In genomic region chr15:79002036-79002435, GRCm38 (mm10) we compare ENCODE assay signal across 12 mouse cellular contexts. TPM values are rescaled to one million over a fixed set of nuclear protein-coding genes. Genes with fewer than 3 reads are reported as not detected.
DNase-seq lines count a peak whose midpoint lies in the region; ATAC-seq and TF ChIP-seq lines count a peak whose summit lies in the region.
"Had no signal": no experiment of that assay in that cellular context is flagged by ENCODE, and none has a peak within 500 bp of the region (broad histone marks: within the 10 kb centered on the region; RNA-seq: fewer than 3 reads in every experiment).

No protein-coding gene starts in this region.

- H3K27me3 ChIP-seq in liver, adult 2 months (ENCODE audit: control insufficient read depth, insufficient read depth, low read length), result no peaks in the 10 kb centered on the region
- no peaks in the 10 kb centered on the region for H3K27me3 ChIP-seq in liver, embryonic 11.5 days (replicated peaks; ENCODE audit: control insufficient read depth, insufficient read depth, low read length)
- H3K27me3 ChIP-seq in cerebellum, adult 2 months (ENCODE audit: control insufficient read depth, insufficient read depth, low read length), result no peaks in the 10 kb centered on the region
- no peaks in the 10 kb centered on the region for H3K27me3 ChIP-seq in kidney, postnatal 0 days (ENCODE audit: insufficient read depth, low read length)
- H3K27me3 ChIP-seq: forebrain, embryonic 13.5 days; midbrain, embryonic 15.5 days had no signal

- H3K9me3 ChIP-seq in liver, embryonic 11.5 days (ENCODE audit: control insufficient read depth, low read length), result no peaks in the 10 kb centered on the region
- no peaks in the 10 kb centered on the region for H3K9me3 ChIP-seq in kidney, postnatal 0 days (replicated peaks; ENCODE audit: low read length)
- H3K9me3 ChIP-seq: forebrain, embryonic 13.5 days; midbrain, embryonic 15.5 days had no signal

- H3K4me2 ChIP-seq in liver, embryonic 11.5 days, result no peak overlapping the region
- H3K4me2 ChIP-seq in kidney, postnatal 0 days (ENCODE audit: low read length), result no peak overlapping the region
- H3K4me2 ChIP-seq: forebrain, embryonic 13.5 days; midbrain, embryonic 15.5 days had no signal

- H3K4me1 ChIP-seq in liver, adult 2 months (ENCODE audit: control insufficient read depth, insufficient read depth, low read length), result no peaks in the 10 kb centered on the region
- H3K4me1 ChIP-seq in liver, embryonic 11.5 days (replicated peaks; ENCODE audit: control insufficient read depth, insufficient read depth, low read length), result no peaks in the 10 kb centered on the region
- peaks cover 34% of the 10 kb centered on the region for H3K4me1 ChIP-seq in cerebellum, adult 2 months (ENCODE audit: control insufficient read depth, insufficient read depth, low read length)
- peaks cover 8% of the 10 kb centered on the region; the same call in 1 of the 2 replicates for H3K4me1 ChIP-seq in kidney, postnatal 0 days (replicated peaks; ENCODE audit: insufficient read depth, low read length)
- H3K4me1 ChIP-seq: forebrain, embryonic 13.5 days; midbrain, embryonic 15.5 days had no signal

- H3K36me3 ChIP-seq in liver, adult 2 months (ENCODE audit: control insufficient read depth, insufficient read depth, low read length), result peaks cover 9% of the 10 kb centered on the region; the same call in 1 of the 2 replicates
- peaks cover 32% of the 10 kb centered on the region for H3K36me3 ChIP-seq in liver, embryonic 11.5 days (ENCODE audit: control insufficient read depth, insufficient read depth, low read length)
- peaks cover 57% of the 10 kb centered on the region for H3K36me3 ChIP-seq in kidney, postnatal 0 days (ENCODE audit: insufficient read depth, low read length)

- no peak for ATAC-seq in liver, embryonic 11.5 days (replicated peaks; ENCODE audit: low FRiP score)
- ATAC-seq in kidney, postnatal 0 days (replicated peaks; ENCODE audit: low FRiP score, low read depth), result peak; percentile 68
- ATAC-seq: forebrain, embryonic 13.5 days; hindbrain, postnatal 0 days; midbrain, embryonic 15.5 days had no signal

- no peak for TF ChIP-seq POLR2A in liver, adult 2 months (IDR thresholded peaks at IDR 0.05; ENCODE audit: extremely low read depth, insufficient read depth, low read length)
- TF ChIP-seq POLR2A in cerebellum, adult 2 months (IDR thresholded peaks at IDR 0.05; ENCODE audit: borderline replicate concordance, insufficient read depth, low read length), result no peak

- H3K27ac ChIP-seq in liver, adult 2 months (replicated peaks; ENCODE audit: insufficient read depth, low read depth, low read length), result no peak overlapping the region
- H3K27ac ChIP-seq in liver, embryonic 11.5 days (ENCODE audit: low read depth, low read length), result no peak overlapping the region
- H3K27ac ChIP-seq in cerebellum, adult 2 months (ENCODE audit: insufficient read depth, low read length), result 0 out of 2 replicates have a peak overlapping the region, but pooled peaks have one; percentile 23
- no peak overlapping the region for H3K27ac ChIP-seq in kidney, postnatal 0 days
- H3K27ac ChIP-seq: forebrain, embryonic 13.5 days; hindbrain, postnatal 0 days; midbrain, embryonic 15.5 days had no signal

- H3K79me2 ChIP-seq in liver, adult 2 months (ENCODE audit: control insufficient read depth, insufficient read depth, low read length), result no peaks in the 10 kb centered on the region

- no peak overlapping the region for H3K9ac ChIP-seq in liver, adult 2 months (ENCODE audit: low read depth, low read length)
- H3K9ac ChIP-seq in liver, embryonic 11.5 days (ENCODE audit: low read depth, low read length), result no peak overlapping the region; the same call in 1 of the 2 replicates
- H3K9ac ChIP-seq in kidney, postnatal 0 days (ENCODE audit: low read depth, low read length), result no peak overlapping the region
- H3K9ac ChIP-seq: forebrain, embryonic 13.5 days; midbrain, embryonic 15.5 days had no signal

- DNase-seq in liver, adult 2 months (ENCODE audit: extremely low read depth, low read depth, low spot score), result peak; percentile 75
- DNase-seq in liver, embryonic 11.5 days (ENCODE audit: low spot score), result no peak
- DNase-seq in cerebellum, adult 2 months, result peak; percentile 58 to 71
- DNase-seq in kidney, postnatal 0 days (ENCODE audit: low spot score), result peak; percentile 72
- DNase-seq in testis, postnatal 10 days (ENCODE audit: low spot score), result peak; percentile 68
- DNase-seq in spleen, adult 12 weeks (ENCODE audit: low spot score), result no peak
- DNase-seq in thymus, adult 18-20 months, result no peak

- 51% methylated on average over 19 of the region's 19 CpGs for WGBS in liver, adult 2 months
- 58% methylated on average over 19 of the region's 19 CpGs for WGBS in liver, embryonic 11.5 days
- WGBS in cerebellum, adult 2 months, result 48% methylated on average over 19 of the region's 19 CpGs
- WGBS in kidney, postnatal 0 days, result 33% methylated on average over 19 of the region's 19 CpGs

- H3K4me3 ChIP-seq in liver, adult 2 months (ENCODE audit: insufficient read depth, low read depth, low read length), result no peak overlapping the region
- H3K4me3 ChIP-seq in liver, embryonic 11.5 days (ENCODE audit: low read depth, low read length), result no peak overlapping the region
- no peak overlapping the region for H3K4me3 ChIP-seq in cerebellum, adult 2 months (replicated peaks; ENCODE audit: insufficient read depth, low read depth, low read length)
- H3K4me3 ChIP-seq in kidney, postnatal 0 days (replicated peaks; ENCODE audit: low read depth, low read length), result no peak overlapping the region
- H3K4me3 ChIP-seq: forebrain, embryonic 13.5 days; midbrain, embryonic 15.5 days had no signal

- TF ChIP-seq CTCF in liver, adult 2 months (IDR thresholded peaks at IDR 0.05; ENCODE audit: low read depth, low read length), result no peak
- TF ChIP-seq CTCF in cerebellum, adult 2 months (IDR thresholded peaks at IDR 0.05; ENCODE audit: borderline replicate concordance, insufficient read depth, low read depth, low read length), result no peak
- TF ChIP-seq CTCF in kidney, postnatal 0 days (IDR thresholded peaks at IDR 0.05; ENCODE audit: low read depth), result no peak

RNA-seq across cellular contexts. Expression of gene H1f0, which starts 26.2 kb away (rescaled TPM):
- total RNA-seq in liver, adult 2 months (2014; rRNA removed), result 64.2 and 82.1 TPM in 2 replicates
- 68.0 and 79.0 TPM in 2 replicates for polyA plus RNA-seq in liver, adult 2 months (2012; rRNA removed)
- 124 and 138 TPM in 2 replicates for polyA plus RNA-seq in liver, embryonic 11.5 days (2014; fragmentation: Nextera tagmentation; extraction: Ambion mirVana)
- 197 and 242 TPM in 2 replicates for polyA plus RNA-seq in cerebellum, adult 2 months (2012; rRNA removed)
- polyA plus RNA-seq in kidney, postnatal 0 days (2015; fragmentation: Nextera tagmentation; extraction: Ambion mirVana), result 522 and 524 TPM in 2 replicates

RNA-seq across cellular contexts. Expression of gene Galr3, which starts 39.6 kb away (rescaled TPM):
- total RNA-seq in liver, adult 2 months (2014; rRNA removed), result not detected in 2 replicates
- 0.09 TPM in 1 of 2 replicates, not detected in the other for polyA plus RNA-seq in liver, adult 2 months (2012; rRNA removed)
- polyA plus RNA-seq in liver, embryonic 11.5 days (2014; fragmentation: Nextera tagmentation; extraction: Ambion mirVana), result 0.22 and 0.34 TPM in 2 replicates
- 0.11 and 0.26 TPM in 2 replicates for polyA plus RNA-seq in cerebellum, adult 2 months (2012; rRNA removed)
- polyA plus RNA-seq in kidney, postnatal 0 days (2015; fragmentation: Nextera tagmentation; extraction: Ambion mirVana), result 0.13 and 0.24 TPM in 2 replicates
- polyA plus RNA-seq: forebrain, embryonic 13.5 days; limb, embryonic 11.5 days; midbrain, embryonic 15.5 days; testis, adult 2 months had no signal

RNA-seq across cellular contexts. Expression of gene Triobp, which starts 54.5 kb away (rescaled TPM):
- total RNA-seq in liver, adult 2 months (2014; rRNA removed), result 11.9 and 14.3 TPM in 2 replicates
- 19.9 and 24.3 TPM in 2 replicates for polyA plus RNA-seq in liver, adult 2 months (2012; rRNA removed)
- 46.7 and 50.7 TPM in 2 replicates for polyA plus RNA-seq in liver, embryonic 11.5 days (2014; fragmentation: Nextera tagmentation; extraction: Ambion mirVana)
- 35.3 and 39.4 TPM in 2 replicates for polyA plus RNA-seq in cerebellum, adult 2 months (2012; rRNA removed)
- 30.5 and 33.0 TPM in 2 replicates for polyA plus RNA-seq in kidney, postnatal 0 days (2015; fragmentation: Nextera tagmentation; extraction: Ambion mirVana)

Comparison
In these comparisons a context has a peak if more than half of its experiments do, and no peak if none do; other contexts are left out.
1. DNase-seq: peak in liver, adult 2 months (single experiment), cerebellum, adult 2 months (2 of 2), kidney, postnatal 0 days (single experiment) and testis, postnatal 10 days (single experiment); none in liver, embryonic 11.5 days (single experiment), spleen, adult 12 weeks (single experiment) and thymus, adult 18-20 months (0 of 2).